8 mouse cellular contexts compared by ENCODE assay signal in the genomic region with DNA sequence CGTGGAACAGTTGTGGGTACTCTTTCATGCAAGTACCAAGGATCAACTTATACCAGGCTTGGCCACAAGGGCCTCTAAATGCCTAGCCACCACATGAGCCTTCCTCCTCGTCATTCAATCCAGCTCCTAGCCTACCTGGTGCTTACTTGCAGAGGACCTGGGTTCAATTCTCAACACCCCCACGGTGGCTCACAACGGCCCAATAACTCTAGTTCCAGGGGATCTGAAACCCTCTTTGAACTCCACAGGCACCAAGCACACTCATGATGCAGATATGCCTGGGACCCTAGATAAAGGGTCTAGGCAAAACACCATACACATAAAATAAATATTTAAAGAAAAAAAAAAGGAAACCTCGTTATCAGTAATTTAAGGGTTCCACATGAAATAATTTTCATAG. TPM values are rescaled to one million over a fixed set of nuclear protein-coding genes. Genes with fewer than 3 reads are reported as not detected.
DNase-seq lines count a peak whose midpoint lies in the region; ATAC-seq and TF ChIP-seq lines count a peak whose summit lies in the region.

No protein-coding gene starts in this region.

- peak overlapping the region; percentile 86 for H3K4me3 ChIP-seq in kidney, embryonic 16.5 days (ENCODE audit: low read length)
- H3K4me3 ChIP-seq in embryonic fibroblast, embryonic 13.5 days (ENCODE audit: insufficient read depth, low read length) = peak overlapping the region; percentile 90
- peak overlapping the region; percentile 99 for H3K4me3 ChIP-seq in limb, embryonic 10.5 days

- no peak for TF ChIP-seq CTCF in embryonic fibroblast, embryonic 13.5 days (IDR thresholded peaks at IDR 0.05; ENCODE audit: borderline replicate concordance, insufficient read depth, low read length)

- no peak for TF ChIP-seq POLR2A in embryonic fibroblast, embryonic 13.5 days (IDR thresholded peaks at IDR 0.05; ENCODE audit: low read depth, low read length)

- no peaks in the 10 kb centered on the region for H3K36me3 ChIP-seq in kidney, embryonic 16.5 days (ENCODE audit: insufficient read depth, low read length)
- H3K36me3 ChIP-seq in limb, embryonic 10.5 days = peaks cover 11% of the 10 kb centered on the region; the same call in 1 of the 2 replicates

- no peak overlapping the region for H3K27ac ChIP-seq in kidney, embryonic 16.5 days (ENCODE audit: low read length)
- H3K27ac ChIP-seq in embryonic fibroblast, embryonic 13.5 days (ENCODE audit: insufficient read depth, low read length) = no peak overlapping the region
- no peak overlapping the region for H3K27ac ChIP-seq in limb, embryonic 10.5 days

- H3K4me2 ChIP-seq in kidney, embryonic 16.5 days (replicated peaks; ENCODE audit: low read depth, low read length) = peak overlapping the region; percentile 80

- WGBS in kidney, embryonic 16.5 days = 51% methylated on average over 5 of the region's 5 CpGs
- 62% methylated on average over 5 of the region's 5 CpGs for WGBS in limb, embryonic 10.5 days

- peaks cover 21% of the 10 kb centered on the region for H3K4me1 ChIP-seq in kidney, embryonic 16.5 days (ENCODE audit: insufficient read depth, low read length)
- H3K4me1 ChIP-seq in embryonic fibroblast, embryonic 13.5 days (ENCODE audit: control insufficient read depth, insufficient read depth, low read length) = 0 out of 2 replicates have a peak, but pooled peaks cover 4% of the 10 kb centered on the region
- H3K4me1 ChIP-seq in limb, embryonic 10.5 days = peaks cover 25% of the 10 kb centered on the region

- DNase-seq in kidney, postnatal 25 days = no peak
- DNase-seq in Muller cell, postnatal 12 days (ENCODE audit: inconsistent ontology term) = peak; percentile 19
- peak; percentile 39 for DNase-seq in limb, embryonic 10.5 days (ENCODE audit: low spot score)
- DNase-seq in natural killer cell, adult 2 months (ENCODE audit: low spot score in 2 of 2) = peak; percentile 19 to 36
- no peak for DNase-seq in urinary bladder, postnatal 36 days (ENCODE audit: low spot score in 2 of 2)
- DNase-seq in ovary, postnatal 10 days (ENCODE audit: low spot score) = no peak

- no peaks in the 10 kb centered on the region for H3K9me3 ChIP-seq in kidney, embryonic 16.5 days (ENCODE audit: low read length)
- no peaks in the 10 kb centered on the region for H3K9me3 ChIP-seq in limb, embryonic 10.5 days (replicated peaks)

- no peaks in the 10 kb centered on the region for H3K27me3 ChIP-seq in kidney, embryonic 16.5 days (ENCODE audit: insufficient read depth, low read length)
- no peaks in the 10 kb centered on the region for H3K27me3 ChIP-seq in limb, embryonic 10.5 days (ENCODE audit: low read depth, poor library complexity, severe bottlenecking)

- ATAC-seq in kidney, embryonic 16.5 days (ENCODE audit: low FRiP score, low TSS enrichment) = no peak

- peak overlapping the region; percentile 96 for H3K9ac ChIP-seq in kidney, embryonic 16.5 days (replicated peaks; ENCODE audit: low read length)

RNA-seq across cellular contexts. Expression of a gene that starts 1.3 kb away (rescaled TPM):
- 160 TPM in 2 replicates for polyA plus RNA-seq in kidney, embryonic 16.5 days (2015; fragmentation: Nextera tagmentation; extraction: Ambion mirVana)
- 72.9 and 74.4 TPM in 2 replicates for polyA plus RNA-seq in embryonic fibroblast, embryonic 13.5 days (2011; ENCODE audit: insufficient read length, low read depth, missing spikeins)
- 134 and 153 TPM in 2 replicates for polyA plus RNA-seq in limb, embryonic 10.5 days (2016; fragmentation: Nextera tagmentation; extraction: Ambion mirVana)

RNA-seq across cellular contexts. Expression of a gene that starts 13.6 kb away (rescaled TPM):
- 25.1 and 28.5 TPM in 2 replicates for polyA plus RNA-seq in kidney, embryonic 16.5 days (2015; fragmentation: Nextera tagmentation; extraction: Ambion mirVana)
- polyA plus RNA-seq in embryonic fibroblast, embryonic 13.5 days (2011; ENCODE audit: insufficient read length, low read depth, missing spikeins) = 10.9 and 14.6 TPM in 2 replicates
- 34.8 and 42.5 TPM in 2 replicates for polyA plus RNA-seq in limb, embryonic 10.5 days (2016; fragmentation: Nextera tagmentation; extraction: Ambion mirVana)

RNA-seq across cellular contexts. Expression of a gene that starts 45.8 kb away (rescaled TPM):
- polyA plus RNA-seq in kidney, embryonic 16.5 days (2015; fragmentation: Nextera tagmentation; extraction: Ambion mirVana) = 7.5 and 9.3 TPM in 2 replicates
- polyA plus RNA-seq in embryonic fibroblast, embryonic 13.5 days (2011; ENCODE audit: insufficient read length, low read depth, missing spikeins) = 25.3 and 32.0 TPM in 2 replicates
- 8.4 and 10.2 TPM in 2 replicates for polyA plus RNA-seq in limb, embryonic 10.5 days (2016; fragmentation: Nextera tagmentation; extraction: Ambion mirVana)

Comparison
In these comparisons a context has a peak if more than half of its experiments do, and no peak if none do; other contexts are left out.
1. DNase-seq: peak in Muller cell, postnatal 12 days (single experiment), limb, embryonic 10.5 days (single experiment) and natural killer cell, adult 2 months (2 of 2); none in kidney, postnatal 25 days (0 of 2), urinary bladder, postnatal 36 days (0 of 2) and ovary, postnatal 10 days (single experiment).
2. Peak in every context shown above with its lines, with median percentiles within 50 percentile points of each other: H3K4me3 ChIP-seq.